Mouse (Mus musculus) lung, embryonic 15.5 days (tissue): ENCODE results near the gene Gpc5. TPM values are rescaled to one million over a fixed set of nuclear protein-coding genes. Genes with fewer than 3 reads are reported as not detected.
"Not testable (repeated sequence)": the region's sequence is repeated elsewhere in the genome, so short reads cannot be mapped to it uniquely, and the experiment has no call there.

ENCODE experiments used
- ATAC-seq: fragments of 200-750 bp; cut with Nextera tagmentation; 2 replicates; pipeline ENCODE4 v1.8.0; 2017; ENCODE audit warnings: moderate number of reproducible peaks, borderline replicate concordance; ENCODE audit not compliant: low FRiP score, low TSS enrichment; ENCODE audit errors: extremely low read depth
- H3K27ac ChIP-seq: fragments of 300-500 bp; sonication (generic); 2 replicates; pipeline ENCODE4 v1.5.1; 2015; ENCODE audit warnings: moderate library complexity, mild to moderate bottlenecking, inconsistent platforms
- H3K27me3 ChIP-seq: fragments of 300-500 bp; sonication (generic); 2 replicates; pipeline ENCODE4 v1.6.1; 2015; ENCODE audit warnings: inconsistent platforms
- H3K36me3 ChIP-seq: fragments of 300-500 bp; sonication (generic); 2 replicates; pipeline ENCODE4 v1.6.1; 2015; ENCODE audit warnings: inconsistent platforms
- H3K4me1 ChIP-seq: fragments of 300-500 bp; sonication (generic); 2 replicates; pipeline ENCODE4 v1.6.1; 2015; ENCODE audit warnings: inconsistent platforms
- H3K4me2 ChIP-seq: fragments of 300-500 bp; sonication (generic); 2 replicates; pipeline ENCODE4 v1.6.1; 2015; ENCODE audit warnings: inconsistent platforms, mild to moderate bottlenecking, moderate library complexity
- H3K4me3 ChIP-seq: fragments of 300-500 bp; sonication (generic); 2 replicates; pipeline ENCODE4 v1.5.1; 2015; ENCODE audit warnings: mild to moderate bottlenecking, inconsistent platforms
- H3K9ac ChIP-seq: fragments of 300-500 bp; sonication (generic); 2 replicates; pipeline ENCODE4 v1.6.1; 2015; ENCODE audit warnings: inconsistent platforms
- H3K9me3 ChIP-seq: fragments of 300-500 bp; sonication (generic); 2 replicates; pipeline ENCODE4 v1.6.1; 2016; ENCODE audit warnings: inconsistent platforms
- WGBS: fragments of 180-500 bp; shearing (Covaris S2); methylation state at CpG from one replicate; pipeline ENCODE4 v1.1.7; 2015; 5-methylcytosine and 5-hydroxymethylcytosine counted together
- polyA plus RNA-seq: library from polyadenylated mRNA; unstranded; fragments of >200 nt; fragmentation: Nextera tagmentation; extraction: Ambion mirVana; gene quantifications from 2 replicates; pipeline ENCODE4 v1.2.1, GENCODE M21; 2015

Gene Gpc5
- polyA plus RNA-seq, 1 experiment from 2014 or later, result 0.12 TPM

DNA sequence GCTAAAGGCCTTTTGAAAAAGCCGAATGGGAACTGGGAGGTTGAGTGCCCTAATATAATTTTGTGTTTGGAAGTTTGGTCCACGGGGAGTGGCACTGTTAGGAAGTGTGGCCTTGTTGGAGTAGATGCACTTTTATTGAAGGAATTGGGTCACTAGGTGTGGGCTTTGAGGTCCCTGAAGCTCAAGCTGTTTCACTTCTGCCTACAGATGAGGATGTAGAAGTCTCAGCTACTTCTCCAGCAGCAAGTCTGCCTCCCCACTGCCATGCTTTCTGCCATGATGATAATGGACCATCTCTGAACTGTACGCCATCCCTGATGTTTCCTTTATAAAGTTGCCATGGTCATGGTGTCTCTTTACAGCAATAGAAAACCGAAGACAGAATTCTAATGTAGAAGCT is 34.5 kb upstream of the Gpc5 start:
- no peak overlapping the region for H3K4me3 ChIP-seq
- H3K4me1 ChIP-seq, result no peaks in the 10 kb centered on the region
- H3K9me3 ChIP-seq, result no peaks in the 10 kb centered on the region
- no peak overlapping the region for H3K27ac ChIP-seq
- WGBS, result 80% methylated on average over 4 of the region's 4 CpGs
- ATAC-seq, result no peak
- no peaks in the 10 kb centered on the region for H3K36me3 ChIP-seq
- no peak overlapping the region for H3K4me2 ChIP-seq
- H3K9ac ChIP-seq, result no peak overlapping the region
- no peaks in the 10 kb centered on the region for H3K27me3 ChIP-seq

DNA sequence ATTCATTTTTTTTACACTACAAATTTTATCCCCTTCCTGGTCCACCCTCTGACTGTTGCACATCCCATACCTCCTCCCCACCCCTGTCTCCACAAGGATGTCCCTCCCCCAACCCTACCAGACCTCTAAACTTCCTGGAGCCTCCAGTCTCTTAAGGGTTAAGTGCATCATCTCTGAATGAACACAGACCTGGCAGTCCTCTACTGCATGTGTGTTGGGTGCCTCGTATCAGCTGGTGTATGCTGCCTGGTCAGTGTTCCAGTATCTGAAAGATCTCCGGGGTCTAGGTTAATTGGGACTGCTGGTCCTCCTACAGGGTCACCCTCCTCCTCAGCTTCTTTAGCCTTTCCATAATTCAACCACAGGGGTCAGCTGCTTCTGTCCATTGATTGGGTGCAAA is 25.9 kb upstream of the Gpc5 start:
- not testable (repeated sequence) for H3K4me2 ChIP-seq, H3K27ac ChIP-seq, H3K9ac ChIP-seq, H3K4me1 ChIP-seq, ATAC-seq, H3K27me3 ChIP-seq, H3K36me3 ChIP-seq, H3K4me3 ChIP-seq, H3K9me3 ChIP-seq
- 58% methylated on average over 2 of the region's 2 CpGs for WGBS

DNA sequence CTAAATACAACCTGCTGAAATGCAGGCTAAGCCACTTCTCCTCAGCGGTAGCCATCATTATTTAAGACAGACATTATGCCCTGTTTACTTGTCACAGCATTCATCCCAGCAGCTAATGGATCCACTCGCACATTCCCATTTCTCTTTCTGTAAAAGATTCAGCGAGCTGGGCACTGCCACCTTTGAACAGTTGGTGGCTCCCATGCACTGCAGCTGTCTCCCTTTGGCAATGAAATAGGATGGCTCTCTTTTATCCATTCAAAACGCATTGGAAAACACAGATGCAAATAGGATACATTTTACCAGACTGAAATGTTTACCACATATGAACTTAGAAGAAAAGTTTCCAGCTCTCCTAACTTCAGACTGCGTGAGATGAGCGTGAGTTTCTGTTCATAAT is 21.5 kb upstream of the Gpc5 start:
- no peaks in the 10 kb centered on the region for H3K4me1 ChIP-seq
- H3K27ac ChIP-seq, result no peak overlapping the region
- ATAC-seq, result no peak
- H3K9me3 ChIP-seq, result no peaks in the 10 kb centered on the region
- no peak overlapping the region for H3K9ac ChIP-seq
- H3K27me3 ChIP-seq, result no peaks in the 10 kb centered on the region
- H3K36me3 ChIP-seq, result no peaks in the 10 kb centered on the region
- WGBS, result 34% methylated on average over 6 of the region's 6 CpGs
- no peak overlapping the region for H3K4me2 ChIP-seq
- H3K4me3 ChIP-seq, result no peak overlapping the region

DNA sequence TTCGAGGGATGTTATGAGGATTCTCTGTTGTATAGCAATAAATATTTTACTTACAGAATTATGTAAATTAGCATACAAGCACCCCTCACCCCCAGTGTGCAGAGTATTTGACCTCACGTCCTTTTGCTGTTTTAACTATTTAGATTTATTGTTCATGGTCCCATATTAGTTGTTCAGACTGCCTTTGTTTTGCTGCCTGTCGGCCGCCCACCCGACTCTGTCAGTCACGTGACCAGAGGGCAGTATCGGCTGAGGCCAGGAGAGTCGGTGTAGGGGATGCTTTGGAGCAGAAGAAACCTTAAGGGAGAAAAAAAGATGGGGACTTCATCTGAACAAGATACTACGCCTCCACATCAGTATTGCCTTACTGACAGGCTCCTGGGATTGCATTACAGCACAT is 14.7 kb upstream of the Gpc5 start:
- no peak overlapping the region for H3K9ac ChIP-seq
- ATAC-seq, result no peak
- H3K4me2 ChIP-seq, result no peak overlapping the region
- H3K27me3 ChIP-seq, result no peaks in the 10 kb centered on the region
- no peaks in the 10 kb centered on the region for H3K9me3 ChIP-seq
- H3K4me1 ChIP-seq, result no peaks in the 10 kb centered on the region
- 38% methylated on average over 9 of the region's 9 CpGs for WGBS
- no peak overlapping the region for H3K4me3 ChIP-seq
- no peaks in the 10 kb centered on the region for H3K36me3 ChIP-seq
- no peak overlapping the region for H3K27ac ChIP-seq

DNA sequence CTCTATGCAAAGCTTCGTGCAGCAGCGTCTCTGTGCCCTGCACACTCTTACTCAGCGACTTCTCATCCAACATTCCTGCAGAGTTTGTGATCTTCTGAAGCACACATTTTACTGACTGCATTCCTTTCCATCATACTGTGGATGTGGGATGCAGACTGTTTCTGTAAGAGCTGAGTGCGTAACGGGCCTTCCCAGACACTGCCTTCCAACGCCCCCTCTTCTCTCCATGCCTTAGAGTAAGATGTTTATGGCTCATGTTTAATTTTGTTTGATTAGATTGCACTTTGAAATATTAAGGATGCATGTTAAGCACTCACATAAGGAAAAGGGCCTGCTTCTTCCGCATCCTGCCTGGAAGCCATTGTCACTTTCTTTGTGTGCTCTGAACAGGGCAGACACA is 14.0 kb upstream of the Gpc5 start:
- no peak overlapping the region for H3K9ac ChIP-seq
- no peak for ATAC-seq
- H3K4me2 ChIP-seq, result no peak overlapping the region
- no peaks in the 10 kb centered on the region for H3K36me3 ChIP-seq
- no peaks in the 10 kb centered on the region for H3K27me3 ChIP-seq
- H3K9me3 ChIP-seq, result no peaks in the 10 kb centered on the region
- WGBS, result 65% methylated on average over 7 of the region's 7 CpGs
- no peaks in the 10 kb centered on the region for H3K4me1 ChIP-seq
- H3K27ac ChIP-seq, result no peak overlapping the region
- no peak overlapping the region for H3K4me3 ChIP-seq

DNA sequence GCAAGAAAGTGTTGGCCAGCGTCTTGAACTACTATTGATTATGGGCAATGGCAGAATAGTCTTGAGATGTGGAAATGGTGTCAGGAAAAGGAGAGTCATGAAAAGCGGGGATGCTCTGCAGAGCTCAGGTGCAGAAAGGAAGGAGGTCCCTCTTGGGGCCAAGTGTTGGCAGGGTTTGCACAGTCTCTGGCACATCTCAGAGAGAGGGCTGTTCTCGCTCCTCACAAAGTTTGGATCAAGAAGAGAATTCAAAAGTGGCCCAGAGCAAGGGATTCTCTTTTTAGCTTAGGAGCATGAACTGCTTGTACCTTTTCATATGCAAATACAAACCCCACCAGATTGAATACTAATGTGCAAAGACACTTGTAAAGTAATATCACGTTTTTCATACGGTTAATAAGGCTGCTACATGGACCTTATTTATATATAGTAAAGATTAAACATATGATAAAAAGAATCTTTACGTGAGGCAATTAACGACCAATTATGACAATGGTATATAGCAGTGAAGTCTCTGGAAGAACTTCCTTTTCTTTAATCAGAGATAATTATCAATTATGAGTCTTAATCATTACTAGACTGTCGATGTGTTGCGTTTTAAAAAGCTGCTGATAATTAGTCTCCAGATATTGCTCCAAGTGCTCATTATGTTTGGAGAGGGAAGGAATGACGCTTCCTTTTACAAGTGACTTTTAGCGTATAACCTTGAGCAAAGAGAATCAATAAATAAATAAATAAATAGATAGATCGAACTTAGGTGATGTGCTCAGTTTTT is 10.1 kb upstream of the Gpc5 start:
- no peak for ATAC-seq
- Histone ChIP-seq H3K27ac (no peak overlapping the region), H3K4me1 (no peaks in the 10 kb centered on the region), H3K4me3 (no peak overlapping the region), H3K9me3 (no peaks in the 10 kb centered on the region), H3K4me2 (no peak overlapping the region), H3K36me3 (no peaks in the 10 kb centered on the region), H3K9ac (no peak overlapping the region), H3K27me3 (no peaks in the 10 kb centered on the region)
- WGBS, result 80% methylated on average over 12 of the region's 12 CpGs

DNA sequence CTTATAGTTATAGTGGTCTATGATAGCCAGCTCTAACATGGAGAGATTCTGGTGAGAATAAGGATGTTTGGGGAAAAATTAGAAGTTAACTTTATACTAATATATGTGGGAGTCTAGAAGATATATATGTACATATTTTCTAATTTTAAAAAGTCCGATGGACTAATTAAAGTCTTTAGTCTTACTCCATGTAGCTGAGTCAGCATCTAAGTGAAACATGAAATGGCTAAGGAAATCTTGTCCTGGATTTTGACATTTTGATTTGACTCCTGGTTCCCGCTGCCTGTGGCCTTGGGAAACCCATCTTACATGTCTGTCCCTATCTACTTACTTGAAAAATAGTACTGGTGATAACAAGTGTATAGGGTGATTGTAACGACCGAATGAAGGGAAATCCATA is 1.5 kb upstream of the Gpc5 start:
- ATAC-seq, result no peak

DNA sequence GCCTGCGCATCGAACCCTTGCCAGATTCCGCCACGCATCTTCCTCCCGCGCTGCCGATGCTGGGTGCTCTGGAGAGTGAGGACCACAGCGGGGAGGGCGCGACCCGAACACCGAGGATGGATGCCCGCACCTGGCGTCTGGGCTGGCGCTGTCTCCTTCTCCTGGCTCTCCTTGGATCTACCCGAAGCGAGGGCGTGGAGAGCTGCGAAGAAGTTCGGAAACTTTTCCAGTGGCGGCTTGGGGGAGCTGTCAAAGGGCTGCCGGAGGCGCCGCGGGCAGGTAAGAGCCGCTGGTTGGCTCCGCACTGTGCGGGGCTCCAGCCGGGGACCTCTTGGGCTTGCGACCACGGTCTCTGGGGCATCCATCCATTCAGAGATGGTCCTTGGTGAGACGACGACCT is 495 bp downstream of the Gpc5 start:
- ATAC-seq, result peak; percentile 44; the same call in 1 of the 2 replicates
- no peaks in the 10 kb centered on the region for H3K36me3 ChIP-seq
- peaks cover 15% of the 10 kb centered on the region for H3K4me1 ChIP-seq
- peak overlapping the region; percentile 18; the same call in 1 of the 2 replicates for H3K9ac ChIP-seq
- peak overlapping the region; percentile 56 for H3K4me3 ChIP-seq
- under 1% methylated on average over 33 of the region's 33 CpGs for WGBS
- peaks cover 35% of the 10 kb centered on the region for H3K27me3 ChIP-seq
- peak overlapping the region; percentile 93 for H3K4me2 ChIP-seq
- H3K9me3 ChIP-seq, result no peaks in the 10 kb centered on the region
- H3K27ac ChIP-seq, result no peak overlapping the region

More for the DNA sequence above, 1.5 kb upstream of the Gpc5 start:
- no peak overlapping the region for H3K27ac ChIP-seq
- 83% methylated on average over 4 of the region's 4 CpGs for WGBS
- H3K4me1 ChIP-seq, result peaks cover 15% of the 10 kb centered on the region
- H3K4me3 ChIP-seq, result no peak overlapping the region
- H3K9ac ChIP-seq, result no peak overlapping the region
- H3K9me3 ChIP-seq, result no peaks in the 10 kb centered on the region
- H3K4me2 ChIP-seq, result no peak overlapping the region
- H3K36me3 ChIP-seq, result no peaks in the 10 kb centered on the region
- peaks cover 35% of the 10 kb centered on the region for H3K27me3 ChIP-seq

DNA sequence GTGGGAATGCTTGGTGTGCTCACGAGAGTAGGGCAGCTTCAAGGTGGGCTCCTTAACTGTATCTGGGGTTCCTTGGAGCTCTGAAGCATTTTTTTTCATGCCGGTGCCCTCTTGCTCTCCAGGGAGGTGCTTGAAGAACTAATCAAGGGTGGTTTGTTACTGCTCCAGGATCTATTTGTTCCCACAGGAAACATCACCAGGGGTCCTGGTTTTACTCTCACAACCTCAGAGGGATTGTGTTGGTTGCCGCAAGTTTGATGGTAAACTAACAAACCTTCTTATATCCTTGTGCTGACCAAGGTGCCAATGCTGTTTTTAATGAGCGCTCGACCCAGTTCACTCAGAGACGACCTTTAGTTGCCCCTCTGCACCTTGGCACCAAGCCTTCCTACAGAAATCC is 937 bp downstream of the Gpc5 start:
- Histone ChIP-seq H3K4me2 (peak overlapping the region; percentile 93), H3K27me3 (peaks cover 35% of the 10 kb centered on the region), H3K4me3 (peak overlapping the region; percentile 56), H3K36me3 (no peaks in the 10 kb centered on the region), H3K27ac (no peak overlapping the region), H3K9me3 (no peaks in the 10 kb centered on the region), H3K9ac (0 out of 2 replicates have a peak overlapping the region, but pooled peaks have one; percentile 16), H3K4me1 (peaks cover 15% of the 10 kb centered on the region)
- no peak for ATAC-seq
- 21% methylated on average over 6 of the region's 6 CpGs for WGBS

DNA sequence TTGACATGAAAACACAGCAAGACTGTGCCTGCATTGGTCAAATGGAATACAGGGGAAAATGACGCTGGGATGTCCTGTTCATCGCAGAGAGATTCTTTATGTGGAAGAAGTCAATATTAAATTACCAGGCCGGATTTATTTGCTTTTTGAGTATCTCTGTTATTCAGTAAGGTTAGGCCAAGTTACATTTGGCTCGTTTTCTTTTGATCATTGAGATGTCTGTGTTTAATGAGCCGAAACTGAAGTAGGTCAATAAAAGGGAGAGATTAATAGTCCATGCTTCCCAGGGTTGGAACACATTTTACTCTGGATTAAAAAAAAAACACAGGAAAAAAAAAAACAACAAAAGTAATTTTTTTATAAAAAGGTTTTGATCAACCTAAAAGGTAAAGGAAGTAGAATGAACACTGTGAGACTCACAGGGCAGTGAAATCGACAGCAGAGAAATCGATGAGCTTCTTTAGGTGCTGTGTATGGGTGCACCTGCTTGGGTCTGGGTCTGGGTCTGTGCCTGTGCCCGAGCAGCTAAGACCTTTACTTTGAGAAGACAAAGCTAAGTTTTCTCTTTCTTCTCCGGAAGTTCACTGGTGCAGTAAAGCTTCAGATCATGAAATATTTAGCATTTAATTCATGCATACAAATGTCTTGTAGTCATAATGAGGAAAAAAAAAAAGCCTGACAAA is 8.7 kb downstream of the Gpc5 start:
- no peak overlapping the region for H3K9ac ChIP-seq
- no peaks in the 10 kb centered on the region for H3K36me3 ChIP-seq
- no peaks in the 10 kb centered on the region for H3K9me3 ChIP-seq
- no peak overlapping the region for H3K27ac ChIP-seq
- no peak overlapping the region for H3K4me2 ChIP-seq
- WGBS, result 80% methylated on average over 9 of the region's 9 CpGs
- no peak overlapping the region for H3K4me3 ChIP-seq
- no peaks in the 10 kb centered on the region for H3K27me3 ChIP-seq
- ATAC-seq, result no peak
- H3K4me1 ChIP-seq, result no peaks in the 10 kb centered on the region

DNA sequence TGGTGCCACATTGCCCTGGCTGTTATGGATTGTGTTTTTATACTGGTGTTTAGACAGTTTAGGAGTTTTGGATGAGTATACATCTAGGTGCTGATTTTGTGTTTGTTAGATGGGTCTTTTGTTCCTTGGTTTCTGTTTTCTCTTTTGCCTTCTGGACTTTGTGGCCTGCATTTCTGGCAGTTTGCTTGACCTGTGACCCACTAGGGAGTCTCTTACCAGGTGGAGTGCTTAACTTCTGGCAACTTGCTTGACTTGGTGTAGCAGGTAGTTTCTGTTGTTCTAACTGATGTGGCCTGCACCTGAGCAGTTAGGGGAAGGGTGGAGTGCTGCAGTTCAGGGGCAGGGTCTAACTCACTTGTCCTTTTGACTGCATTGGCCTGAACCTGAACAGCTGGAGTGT is 14.3 kb downstream of the Gpc5 start:
- H3K27me3 ChIP-seq, result no peaks in the 10 kb centered on the region
- no peaks in the 10 kb centered on the region for H3K9me3 ChIP-seq
- no peaks in the 10 kb centered on the region for H3K4me1 ChIP-seq
- no peak for ATAC-seq
- no peak overlapping the region for H3K4me2 ChIP-seq
- H3K27ac ChIP-seq, result no peak overlapping the region
- H3K4me3 ChIP-seq, result no peak overlapping the region
- H3K36me3 ChIP-seq, result no peaks in the 10 kb centered on the region
- no peak overlapping the region for H3K9ac ChIP-seq

DNA sequence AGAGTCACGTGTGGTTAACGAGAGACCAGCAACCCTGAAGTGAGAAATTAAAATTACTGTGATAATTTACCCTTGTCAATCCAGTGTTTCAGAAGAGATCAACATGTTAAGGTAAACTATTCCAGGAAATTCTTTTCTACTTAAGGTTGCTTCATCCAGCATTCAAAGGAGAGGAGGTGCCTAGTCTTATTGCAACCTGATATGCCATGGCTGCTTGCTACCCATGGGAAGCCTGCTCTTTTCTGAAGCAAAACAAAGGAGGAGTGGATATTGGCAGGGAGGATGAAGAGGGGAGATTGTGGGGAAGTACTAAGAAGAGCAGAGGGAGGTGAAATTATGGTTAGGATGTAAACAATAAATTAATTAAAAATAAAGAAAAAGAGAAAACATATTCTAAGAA is 15.5 kb downstream of the Gpc5 start:
- no peaks in the 10 kb centered on the region for H3K27me3 ChIP-seq
- 36% methylated on average over 2 of the region's 2 CpGs for WGBS
- no peaks in the 10 kb centered on the region for H3K9me3 ChIP-seq
- no peaks in the 10 kb centered on the region for H3K4me1 ChIP-seq
- H3K9ac ChIP-seq, result no peak overlapping the region
- H3K4me2 ChIP-seq, result no peak overlapping the region
- H3K36me3 ChIP-seq, result no peaks in the 10 kb centered on the region
- no peak for ATAC-seq
- H3K27ac ChIP-seq, result no peak overlapping the region
- H3K4me3 ChIP-seq, result no peak overlapping the region
